Mouse (Mus musculus): ENCODE results near the gene Dgkg. TPM values are rescaled to one million over a fixed set of nuclear protein-coding genes. Genes with fewer than 3 reads are reported as not detected.

Dgkg gene
- total RNA-seq, 2 experiments from 2014 or later = 4.0 to 6.7 TPM

Other genes with a start within 250 kb of the Dgkg start
- gene Etv5, start 217.5 kb downstream of the Dgkg start, total RNA-seq (2015; ENCODE audit: low replicate concordance) = 1.8 and 21.4 TPM in 2 replicates
- 0.39 and 0.45 TPM in 2 replicates for gene Etv5, start 217.5 kb downstream of the Dgkg start, total RNA-seq (2017; ENCODE audit: low replicate concordance)
- gene Crygs, start 154.4 kb upstream of the Dgkg start, total RNA-seq (2015; ENCODE audit: low replicate concordance) = not detected in 2 replicates
- not detected in 2 replicates for gene Crygs, start 154.4 kb upstream of the Dgkg start, total RNA-seq (2017; ENCODE audit: low replicate concordance)
- gene Tbccd1, start 200.4 kb upstream of the Dgkg start, total RNA-seq (2015; ENCODE audit: low replicate concordance) = 86.1 and 90.5 TPM in 2 replicates
- 99.1 and 105 TPM in 2 replicates for gene Tbccd1, start 200.4 kb upstream of the Dgkg start, total RNA-seq (2017; ENCODE audit: low replicate concordance)
- gene Dnajb11, start 200.6 kb upstream of the Dgkg start, total RNA-seq (2015; ENCODE audit: low replicate concordance) = 91.4 and 105 TPM in 2 replicates
- 118 and 144 TPM in 2 replicates for gene Dnajb11, start 200.6 kb upstream of the Dgkg start, total RNA-seq (2017; ENCODE audit: low replicate concordance)
- not detected in 2 replicates for gene Ahsg, start 234.1 kb upstream of the Dgkg start, total RNA-seq (2015; ENCODE audit: low replicate concordance)
- not detected in 2 replicates for gene Ahsg, start 234.1 kb upstream of the Dgkg start, total RNA-seq (2017; ENCODE audit: low replicate concordance)

All from erythroid progenitor cell, adult 5-6 weeks (primary cell).